Mouse (Mus musculus) lung, postnatal 14 days (tissue): Measurements from ENCODE around the gene Ankle1.
A peak's percentile ranks its signal among the peaks of the same experiment; 100 is the strongest.
"Not testable (repeated sequence)": the region's sequence is repeated elsewhere in the genome, so short reads cannot be mapped to it uniquely, and the experiment has no call there.

Experiments used
- DNase-seq: peaks from one replicate; pipeline ENCODE4 v3.0.0; 2021

The Ankle1 gene

GRCm38 (mm10) chr8:71411535-71412273 lies 5.9 kb downstream of the Ankle1 start:
- no peak for DNase-seq

DNA sequence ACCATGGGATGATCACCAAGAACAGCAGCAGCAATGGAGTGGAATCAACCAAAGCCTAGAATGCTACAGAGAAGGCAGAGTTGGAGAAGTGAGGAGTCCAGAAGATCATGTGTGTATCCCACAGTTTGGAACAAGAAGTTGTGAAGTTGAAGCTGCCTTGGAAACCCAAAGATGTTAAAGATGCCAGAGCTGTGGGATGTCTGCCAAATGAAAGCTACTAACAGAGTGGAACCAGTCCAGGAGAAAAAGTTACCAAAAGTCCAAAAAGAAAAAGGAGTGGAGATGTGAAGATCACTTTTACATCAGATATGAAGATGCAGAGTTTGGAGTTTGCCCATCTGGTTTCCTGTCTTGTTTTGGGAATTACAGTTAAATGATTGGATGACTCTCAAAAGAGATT lies 16.3 kb downstream of the Ankle1 start:
- DNase-seq: no peak

GRCm38 (mm10) chr8:71432935-71433334 lies 27.1 kb downstream of the Ankle1 start:
- not testable (repeated sequence) for DNase-seq

- no peak for DNase-seq
Observed at GRCm38 (mm10) chr8:71437041-71437440, 31.2 kb downstream of the Ankle1 start.

GRCm38 (mm10) chr8:71441404-71441803 lies 35.6 kb downstream of the Ankle1 start:
- DNase-seq: peak; percentile 67

- DNase-seq: no peak
Observed at GRCm38 (mm10) chr8:71445096-71445495, 39.3 kb downstream of the Ankle1 start.

DNA sequence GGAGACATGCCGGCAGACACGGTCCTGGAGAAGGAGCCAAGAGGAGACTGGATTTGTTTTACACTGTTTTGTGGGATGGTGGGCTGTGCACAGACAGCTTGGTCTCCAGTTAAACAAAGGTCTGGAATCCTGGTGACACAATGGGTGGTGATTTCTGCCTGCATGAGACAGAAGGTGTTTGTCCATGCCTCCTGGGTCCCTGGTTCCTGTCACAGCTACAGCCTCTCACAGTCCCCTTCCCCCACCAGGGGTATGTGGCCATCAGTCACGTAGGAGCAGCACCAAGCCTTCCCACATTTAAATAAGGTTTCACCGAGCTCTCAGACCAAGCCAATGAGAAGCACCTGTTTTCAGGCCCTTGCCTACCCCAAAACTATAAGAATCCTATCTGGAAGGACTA lies 45.5 kb downstream of the Ankle1 start:
- no peak for DNase-seq

DNA sequence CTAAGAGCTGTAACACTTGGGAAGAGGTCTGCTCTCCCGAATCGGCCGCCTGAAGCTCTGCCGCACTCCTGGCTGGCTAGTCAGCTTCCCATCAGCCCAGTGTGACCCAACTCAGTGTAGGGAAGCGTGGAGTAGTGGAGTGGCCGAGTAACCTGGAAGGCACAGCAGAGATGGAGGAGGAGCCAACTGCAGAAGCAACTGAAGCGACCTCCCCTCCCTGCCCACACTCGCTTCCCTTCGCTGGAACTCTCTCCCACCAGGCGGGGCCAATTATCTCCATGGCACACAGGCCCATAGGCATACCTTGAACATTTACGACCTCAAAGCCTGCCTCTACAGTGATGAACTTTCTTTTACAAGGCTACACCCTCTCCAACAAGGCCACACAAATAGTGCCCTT lies 46.0 kb downstream of the Ankle1 start:
- no peak for DNase-seq

GRCm38 (mm10) chr8:71452669-71453068 lies 46.9 kb downstream of the Ankle1 start:
- no peak for DNase-seq

DNA sequence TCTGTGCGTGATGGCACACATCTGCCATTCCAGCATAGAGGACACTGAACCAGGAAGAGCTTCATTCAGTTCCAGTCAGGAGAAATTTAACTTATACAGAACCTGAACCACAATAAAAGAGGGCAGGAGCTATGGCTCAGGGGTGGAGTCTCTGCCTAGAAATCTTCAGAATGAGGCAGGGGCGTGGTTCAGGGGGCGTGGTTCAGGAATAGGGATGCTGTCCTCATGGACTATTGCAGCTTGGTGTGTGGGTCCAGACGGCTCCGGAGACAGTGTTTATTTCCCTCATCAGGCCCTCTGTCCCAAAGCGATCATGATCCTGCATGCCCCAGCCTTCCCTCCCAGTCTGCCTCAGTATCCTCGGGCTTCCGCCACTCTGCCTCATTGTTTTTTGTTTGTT lies 48.9 kb downstream of the Ankle1 start:
- no peak for DNase-seq

GRCm38 (mm10) chr8:71456906-71457305 lies 51.1 kb downstream of the Ankle1 start:
- no peak for DNase-seq

- no peak for DNase-seq
Observed at GRCm38 (mm10) chr8:71457659-71458270, 52.0 kb downstream of the Ankle1 start.
